8 mouse cellular contexts compared by ENCODE assay signal in the genomic region with DNA sequence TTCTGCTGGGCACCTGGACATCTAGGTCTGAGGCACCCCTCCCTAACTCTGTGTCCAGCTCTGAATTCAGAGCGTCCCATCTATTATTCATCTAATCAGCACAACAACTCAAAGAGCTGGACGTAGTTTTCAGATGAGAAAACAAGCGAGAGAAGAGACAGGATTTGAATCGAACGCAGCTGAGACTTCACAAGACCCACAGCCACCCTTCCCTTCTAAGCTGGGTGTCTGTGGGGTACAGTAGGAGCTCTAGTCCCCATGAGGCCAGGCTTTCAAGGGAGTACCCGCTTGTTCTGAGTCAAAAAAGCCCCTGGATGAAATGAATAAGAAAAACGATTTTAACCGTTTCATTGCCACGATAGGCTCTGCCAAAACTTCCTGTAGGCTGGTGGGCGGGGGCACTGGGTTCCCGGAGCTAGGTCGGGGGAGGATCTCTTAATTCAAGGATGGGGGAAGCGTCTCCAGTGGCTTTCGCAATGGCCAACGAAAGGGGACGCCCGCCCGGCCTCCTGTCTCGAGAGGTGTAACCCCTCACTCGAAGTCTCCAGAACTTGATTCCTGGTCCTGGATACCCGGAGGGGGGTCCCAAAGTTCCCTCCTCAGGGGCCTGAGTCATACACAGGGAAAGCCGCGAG. TPM values are rescaled to one million over a fixed set of nuclear protein-coding genes. Genes with fewer than 3 reads are reported as not detected.
A peak's percentile ranks its signal among the peaks of the same experiment; 100 is the strongest.
DNase-seq lines count a peak whose midpoint lies in the region; ATAC-seq and TF ChIP-seq lines count a peak whose summit lies in the region.

No protein-coding gene starts in this region.

- peak overlapping the region; percentile 79 for H3K9ac ChIP-seq in heart, embryonic 14.5 days (ENCODE audit: low read length)
- peak overlapping the region; percentile 74 for H3K9ac ChIP-seq in ES-Bruce4 (ENCODE audit: low read depth, poor library complexity, severe bottlenecking)
- peak overlapping the region; percentile 61 for H3K9ac ChIP-seq in forebrain, embryonic 15.5 days (replicated peaks)
- peak overlapping the region; percentile 64 for H3K9ac ChIP-seq in liver, embryonic 14.5 days (replicated peaks)

- H3K36me3 ChIP-seq in heart, embryonic 14.5 days (ENCODE audit: control insufficient read depth, insufficient read depth, low read length) = no peaks in the 10 kb centered on the region
- no peaks in the 10 kb centered on the region for H3K36me3 ChIP-seq in ES-Bruce4 (ENCODE audit: control insufficient read depth, insufficient read depth, low read length, poor library complexity, severe bottlenecking)
- no peaks in the 10 kb centered on the region for H3K36me3 ChIP-seq in forebrain, embryonic 15.5 days
- H3K36me3 ChIP-seq in liver, embryonic 14.5 days (replicated peaks; ENCODE audit: control insufficient read depth, insufficient read depth, low read depth) = no peaks in the 10 kb centered on the region

- H3K27ac ChIP-seq in heart, embryonic 14.5 days (replicated peaks in 1 of 2; ENCODE audit: control insufficient read depth in 1 of 2, insufficient read depth in 1 of 2, low read depth in 2 of 2, low read length in 2 of 2) = peak overlapping the region in 1 of 2 experiments; percentile 49; a peak in 2 of 4 replicates
- H3K27ac ChIP-seq in ES-Bruce4 (ENCODE audit: insufficient read depth, low read length) = peak overlapping the region; percentile 79
- H3K27ac ChIP-seq in forebrain, embryonic 15.5 days (replicated peaks) = peak overlapping the region; percentile 85
- H3K27ac ChIP-seq in liver, embryonic 14.5 days = peak overlapping the region; percentile 60
- peak overlapping the region; percentile 100 for H3K27ac ChIP-seq in olfactory bulb, adult 2 months (ENCODE audit: insufficient read depth, low read depth, low read length)

- no peak for TF ChIP-seq EP300 in ES-Bruce4 (IDR thresholded peaks at IDR 0.05; ENCODE audit: insufficient read depth, low read depth, low read length)
- no peak for TF ChIP-seq EP300 in liver, embryonic 14.5 days (IDR thresholded peaks at IDR 0.05; ENCODE audit: low read depth)

- no peaks in the 10 kb centered on the region for H3K9me3 ChIP-seq in heart, embryonic 14.5 days (ENCODE audit: control insufficient read depth, low read length)
- H3K9me3 ChIP-seq in ES-Bruce4 (replicated peaks; ENCODE audit: control insufficient read depth, insufficient read depth, low read length, poor library complexity, severe bottlenecking) = no peaks in the 10 kb centered on the region
- no peaks in the 10 kb centered on the region for H3K9me3 ChIP-seq in forebrain, embryonic 15.5 days
- no peaks in the 10 kb centered on the region for H3K9me3 ChIP-seq in liver, embryonic 14.5 days (ENCODE audit: control insufficient read depth, low read length)

- intact Hi-C loops in heart, postnatal 25 days (cut with DNase I) = no loop called here

- peaks cover 25 to 44% of the 10 kb centered on the region in 2 experiments for H3K4me1 ChIP-seq in heart, embryonic 14.5 days (ENCODE audit: control insufficient read depth in 2 of 2, insufficient read depth in 2 of 2, low read length in 2 of 2)
- H3K4me1 ChIP-seq in ES-Bruce4 (ENCODE audit: control insufficient read depth, insufficient read depth, low read length) = peaks cover 10% of the 10 kb centered on the region
- H3K4me1 ChIP-seq in forebrain, embryonic 15.5 days = peaks cover 35% of the 10 kb centered on the region
- H3K4me1 ChIP-seq in liver, embryonic 14.5 days (replicated peaks; ENCODE audit: control insufficient read depth in 2 of 2, insufficient read depth in 2 of 2, low read length in 1 of 2) = peaks cover 43 to 45% of the 10 kb centered on the region in 2 experiments
- peaks cover 26% of the 10 kb centered on the region for H3K4me1 ChIP-seq in olfactory bulb, adult 2 months (ENCODE audit: control insufficient read depth, insufficient read depth, low read length)

- H3K27me3 ChIP-seq in heart, embryonic 14.5 days (ENCODE audit: control insufficient read depth, insufficient read depth, low read length) = 0 out of 2 replicates have a peak, but pooled peaks cover 3% of the 10 kb centered on the region
- no peaks in the 10 kb centered on the region for H3K27me3 ChIP-seq in ES-Bruce4 (ENCODE audit: control insufficient read depth, insufficient read depth, low read length, poor library complexity, severe bottlenecking)
- peaks cover 12% of the 10 kb centered on the region; the same call in 1 of the 2 replicates for H3K27me3 ChIP-seq in forebrain, embryonic 15.5 days
- H3K27me3 ChIP-seq in liver, embryonic 14.5 days (ENCODE audit: control insufficient read depth, insufficient read depth, low read length) = no peaks in the 10 kb centered on the region

- under 1% methylated on average over 23 of the region's 23 CpGs for WGBS in heart, embryonic 14.5 days
- under 1% methylated on average over 23 of the region's 23 CpGs for WGBS in forebrain, embryonic 15.5 days
- 1% methylated on average over 23 of the region's 23 CpGs for WGBS in liver, embryonic 14.5 days (ENCODE audit: insufficient replicate concordance)
- WGBS in olfactory bulb, adult 2 months = 2% methylated on average over 23 of the region's 23 CpGs

- DNase-seq in heart, postnatal 25 days (ENCODE audit: low spot score) = no peak
- no peak for DNase-seq in liver, embryonic 14.5 days (ENCODE audit: low read depth in 3 of 3, low spot score in 3 of 3)
- no peak for DNase-seq in layer of hippocampus, adult 8-10 months (ENCODE audit: low spot score in 2 of 2)

- ATAC-seq in heart, embryonic 14.5 days (ENCODE audit: insufficient number of reproducible peaks, insufficient read depth, low FRiP score, low read depth) = no peak
- ATAC-seq in forebrain, embryonic 15.5 days (replicated peaks) = no peak; the same call in 1 of the 2 replicates
- ATAC-seq in liver, embryonic 14.5 days (ENCODE audit: insufficient read depth) = no peak
- no peak for ATAC-seq in erythroid progenitor cell, adult 5-6 weeks (replicated peaks; ENCODE audit: low FRiP score, poor library complexity, severe bottlenecking)

- H3K4me2 ChIP-seq in heart, embryonic 14.5 days (ENCODE audit: low read length) = peak overlapping the region; percentile 98
- peak overlapping the region; percentile 99 for H3K4me2 ChIP-seq in forebrain, embryonic 15.5 days (replicated peaks)
- peak overlapping the region; percentile 99 for H3K4me2 ChIP-seq in liver, embryonic 14.5 days (ENCODE audit: low read depth)

- peak overlapping the region; percentile 54 to 59 for H3K4me3 ChIP-seq in heart, embryonic 14.5 days (ENCODE audit: control insufficient read depth in 1 of 2, insufficient read depth in 1 of 2, low read depth in 1 of 2, low read length in 2 of 2)
- peak overlapping the region; percentile 73 for H3K4me3 ChIP-seq in ES-Bruce4 (ENCODE audit: low read depth, low read length)
- H3K4me3 ChIP-seq in forebrain, embryonic 15.5 days = peak overlapping the region; percentile 60
- H3K4me3 ChIP-seq in liver, embryonic 14.5 days (ENCODE audit: insufficient read depth in 1 of 2, low read depth in 2 of 2, low read length in 2 of 2) = peak overlapping the region; percentile 41 to 55
- peak overlapping the region; percentile 77 for H3K4me3 ChIP-seq in olfactory bulb, adult 2 months (ENCODE audit: insufficient read depth, low read depth, low read length)

- TF ChIP-seq POLR2A in ES-Bruce4 (IDR thresholded peaks at IDR 0.05; ENCODE audit: insufficient read depth, low read length) = no peak
- TF ChIP-seq POLR2A in olfactory bulb, adult 2 months (IDR thresholded peaks at IDR 0.05; ENCODE audit: insufficient read depth, low read depth, low read length) = no peak

- no peak for TF ChIP-seq CTCF in ES-Bruce4 (IDR thresholded peaks at IDR 0.05; ENCODE audit: low read depth, low read length)
- no peak for TF ChIP-seq CTCF in liver, embryonic 14.5 days (IDR thresholded peaks at IDR 0.05; ENCODE audit: low read depth)
- no peak for TF ChIP-seq CTCF in olfactory bulb, adult 2 months (IDR thresholded peaks at IDR 0.05; ENCODE audit: insufficient read depth, low read depth, low read length)

RNA-seq across cellular contexts. Expression of gene Hook2, which starts 5.2 kb away (rescaled TPM):
- polyA plus RNA-seq in heart, embryonic 14.5 days (2014; fragmentation: Nextera tagmentation; extraction: Ambion mirVana) = 5.0 and 5.1 TPM in 2 replicates
- 1 to 10 TPM; 2.0 to 2.1 TPM for total RNA-seq in heart, postnatal 25 days (2021)
- polyA plus RNA-seq in ES-Bruce4 (2011; ENCODE audit: insufficient read depth, insufficient read length, low read depth, missing spikeins) = 41.5 and 41.8 TPM in 2 replicates
- polyA plus RNA-seq in forebrain, embryonic 15.5 days (2015; fragmentation: Nextera tagmentation; extraction: Ambion mirVana) = 28.0 and 29.7 TPM in 2 replicates
- 2.3 and 4.3 TPM in 2 replicates for polyA plus RNA-seq in liver, embryonic 14.5 days (2012; rRNA removed)
- polyA plus RNA-seq in liver, embryonic 14.5 days (2014; fragmentation: Nextera tagmentation; extraction: Ambion mirVana) = 3.2 and 4.3 TPM in 2 replicates
- polyA plus RNA-seq in olfactory bulb, adult 2 months (2012; ENCODE audit: insufficient read depth, insufficient read length, low replicate concordance, missing spikeins) = not detected in 2 replicates
- 10 to 100 TPM; 10.9 to 11.6 (median 11.3) TPM for total RNA-seq in layer of hippocampus, adult 8-10 months (2022)
- 0.42 and 0.72 TPM in 2 replicates for total RNA-seq in erythroid progenitor cell, adult 5-6 weeks (2015; ENCODE audit: low replicate concordance)
- total RNA-seq in erythroid progenitor cell, adult 5-6 weeks (2017; ENCODE audit: low replicate concordance) = 2.6 and 4.6 TPM in 2 replicates

RNA-seq across cellular contexts. Expression of gene Junb, which starts 6.6 kb away (rescaled TPM):
- 10.1 and 10.9 TPM in 2 replicates for polyA plus RNA-seq in heart, embryonic 14.5 days (2014; fragmentation: Nextera tagmentation; extraction: Ambion mirVana)
- 10 to 100 TPM; 13.8 to 17.2 TPM for total RNA-seq in heart, postnatal 25 days (2021)
- polyA plus RNA-seq in ES-Bruce4 (2011; ENCODE audit: insufficient read depth, insufficient read length, low read depth, missing spikeins) = 19.0 and 20.4 TPM in 2 replicates
- polyA plus RNA-seq in forebrain, embryonic 15.5 days (2015; fragmentation: Nextera tagmentation; extraction: Ambion mirVana) = 7.6 TPM in 2 replicates
- 8.3 and 10.5 TPM in 2 replicates for polyA plus RNA-seq in liver, embryonic 14.5 days (2012; rRNA removed)
- 10.5 and 11.2 TPM in 2 replicates for polyA plus RNA-seq in liver, embryonic 14.5 days (2014; fragmentation: Nextera tagmentation; extraction: Ambion mirVana)
- polyA plus RNA-seq in olfactory bulb, adult 2 months (2012; ENCODE audit: insufficient read depth, insufficient read length, low replicate concordance, missing spikeins) = not detected in 2 replicates
- 10 to 100 TPM; 61.1 to 79.5 (median 75.6) TPM for total RNA-seq in layer of hippocampus, adult 8-10 months (2022)
- 8.0 and 12.3 TPM in 2 replicates for total RNA-seq in erythroid progenitor cell, adult 5-6 weeks (2015; ENCODE audit: low replicate concordance)
- 10.4 and 15.1 TPM in 2 replicates for total RNA-seq in erythroid progenitor cell, adult 5-6 weeks (2017; ENCODE audit: low replicate concordance)

RNA-seq across cellular contexts. Expression of gene Rnaseh2a, which starts 15.6 kb away (rescaled TPM):
- polyA plus RNA-seq in heart, embryonic 14.5 days (2014; fragmentation: Nextera tagmentation; extraction: Ambion mirVana) = 71.8 and 80.8 TPM in 2 replicates
- 10 to 100 TPM; 45.2 to 48.2 TPM for total RNA-seq in heart, postnatal 25 days (2021)
- polyA plus RNA-seq in ES-Bruce4 (2011; ENCODE audit: insufficient read depth, insufficient read length, low read depth, missing spikeins) = 79.2 and 88.1 TPM in 2 replicates
- polyA plus RNA-seq in forebrain, embryonic 15.5 days (2015; fragmentation: Nextera tagmentation; extraction: Ambion mirVana) = 96.4 and 98.5 TPM in 2 replicates
- 49.3 and 56.2 TPM in 2 replicates for polyA plus RNA-seq in liver, embryonic 14.5 days (2012; rRNA removed)
- 107 and 125 TPM in 2 replicates for polyA plus RNA-seq in liver, embryonic 14.5 days (2014; fragmentation: Nextera tagmentation; extraction: Ambion mirVana)
- not detected in 2 replicates for polyA plus RNA-seq in olfactory bulb, adult 2 months (2012; ENCODE audit: insufficient read depth, insufficient read length, low replicate concordance, missing spikeins)
- 10 to 100 TPM; 36.2 to 46.2 (median 41.2) TPM for total RNA-seq in layer of hippocampus, adult 8-10 months (2022)
- total RNA-seq in erythroid progenitor cell, adult 5-6 weeks (2015; ENCODE audit: low replicate concordance) = 82.6 and 141 TPM in 2 replicates
- 63.3 and 93.8 TPM in 2 replicates for total RNA-seq in erythroid progenitor cell, adult 5-6 weeks (2017; ENCODE audit: low replicate concordance)

RNA-seq across cellular contexts. Expression of gene Prdx2, which starts 15.8 kb away (rescaled TPM):
- polyA plus RNA-seq in heart, embryonic 14.5 days (2014; fragmentation: Nextera tagmentation; extraction: Ambion mirVana) = 792 and 804 TPM in 2 replicates
- total RNA-seq in heart, postnatal 25 days (2021) = 100 to 1,000 TPM; 650 to 659 TPM
- 226 and 237 TPM in 2 replicates for polyA plus RNA-seq in ES-Bruce4 (2011; ENCODE audit: insufficient read depth, insufficient read length, low read depth, missing spikeins)
- 1,445 and 1,467 TPM in 2 replicates for polyA plus RNA-seq in forebrain, embryonic 15.5 days (2015; fragmentation: Nextera tagmentation; extraction: Ambion mirVana)
- polyA plus RNA-seq in liver, embryonic 14.5 days (2012; rRNA removed) = 1,117 and 1,155 TPM in 2 replicates
- 2,207 and 2,282 TPM in 2 replicates for polyA plus RNA-seq in liver, embryonic 14.5 days (2014; fragmentation: Nextera tagmentation; extraction: Ambion mirVana)
- not detected in 2 replicates for polyA plus RNA-seq in olfactory bulb, adult 2 months (2012; ENCODE audit: insufficient read depth, insufficient read length, low replicate concordance, missing spikeins)
- total RNA-seq in layer of hippocampus, adult 8-10 months (2022) = 100 to 1,000 TPM; 328 to 367 (median 342) TPM
- 2,168 and 2,598 TPM in 2 replicates for total RNA-seq in erythroid progenitor cell, adult 5-6 weeks (2015; ENCODE audit: low replicate concordance)
- total RNA-seq in erythroid progenitor cell, adult 5-6 weeks (2017; ENCODE audit: low replicate concordance) = 2,812 and 2,913 TPM in 2 replicates

RNA-seq across cellular contexts. Expression of gene Gm49661, which starts 15.9 kb away (rescaled TPM):
- not detected in 2 replicates for polyA plus RNA-seq in heart, embryonic 14.5 days (2014; fragmentation: Nextera tagmentation; extraction: Ambion mirVana)
- not detected for total RNA-seq in heart, postnatal 25 days (2021)
- polyA plus RNA-seq in ES-Bruce4 (2011; ENCODE audit: insufficient read depth, insufficient read length, low read depth, missing spikeins) = 4.9 TPM in 1 of 2 replicates, not detected in the other
- not detected in 2 replicates for polyA plus RNA-seq in forebrain, embryonic 15.5 days (2015; fragmentation: Nextera tagmentation; extraction: Ambion mirVana)
- polyA plus RNA-seq in liver, embryonic 14.5 days (2012; rRNA removed) = not detected in 2 replicates
- polyA plus RNA-seq in liver, embryonic 14.5 days (2014; fragmentation: Nextera tagmentation; extraction: Ambion mirVana) = not detected in 2 replicates
- polyA plus RNA-seq in olfactory bulb, adult 2 months (2012; ENCODE audit: insufficient read depth, insufficient read length, low replicate concordance, missing spikeins) = not detected in 2 replicates
- not detected for total RNA-seq in layer of hippocampus, adult 8-10 months (2022)
- total RNA-seq in erythroid progenitor cell, adult 5-6 weeks (2015; ENCODE audit: low replicate concordance) = not detected in 2 replicates
- total RNA-seq in erythroid progenitor cell, adult 5-6 weeks (2017; ENCODE audit: low replicate concordance) = not detected in 2 replicates

Comparison
In these comparisons a context has a peak if more than half of its experiments do, and no peak if none do; other contexts are left out.
1. RNA of gene Rnaseh2a, which starts 15.6 kb away (polyA plus RNA-seq): 49.3 to 125 TPM in liver, embryonic 14.5 days, 96.4 to 98.5 TPM in forebrain, embryonic 15.5 days, 79.2 to 88.1 TPM in ES-Bruce4 and 71.8 to 80.8 TPM in heart, embryonic 14.5 days; not detected in olfactory bulb, adult 2 months; every median in the first group is over 10 times any median in the second.
2. Peak in every context shown above with its lines, with median percentiles within 50 percentile points of each other: H3K4me2 ChIP-seq, H3K4me3 ChIP-seq and H3K9ac ChIP-seq.